Mouse (Mus musculus) gastrocnemius, adult 8-10 months (tissue): ENCODE measurements around the gene Mad2l2. TPM values are rescaled to one million over a fixed set of nuclear protein-coding genes. Genes with fewer than 3 reads are reported as not detected.
A peak's percentile ranks its signal among the peaks of the same experiment; 100 is the strongest.
"Not testable (repeated sequence)": the region's sequence is repeated elsewhere in the genome, so short reads cannot be mapped to it uniquely, and the experiment has no call there.

Source experiments
- DNase-seq, 2 experiments: peaks; one replicate each; pipeline ENCODE4 v3.0.0; 2022; ENCODE audit warnings: low spot score in 2 of 2
- total RNA-seq, 4 experiments: library from RNA; stranded (reverse); gene quantifications; 2 replicates each; pipeline ENCODE4 v1.2.4; 2022

The Mad2l2 gene
- total RNA-seq, 4 experiments from 2014 or later = 11.6 to 19.1 (median 15.1) TPM

DNA sequence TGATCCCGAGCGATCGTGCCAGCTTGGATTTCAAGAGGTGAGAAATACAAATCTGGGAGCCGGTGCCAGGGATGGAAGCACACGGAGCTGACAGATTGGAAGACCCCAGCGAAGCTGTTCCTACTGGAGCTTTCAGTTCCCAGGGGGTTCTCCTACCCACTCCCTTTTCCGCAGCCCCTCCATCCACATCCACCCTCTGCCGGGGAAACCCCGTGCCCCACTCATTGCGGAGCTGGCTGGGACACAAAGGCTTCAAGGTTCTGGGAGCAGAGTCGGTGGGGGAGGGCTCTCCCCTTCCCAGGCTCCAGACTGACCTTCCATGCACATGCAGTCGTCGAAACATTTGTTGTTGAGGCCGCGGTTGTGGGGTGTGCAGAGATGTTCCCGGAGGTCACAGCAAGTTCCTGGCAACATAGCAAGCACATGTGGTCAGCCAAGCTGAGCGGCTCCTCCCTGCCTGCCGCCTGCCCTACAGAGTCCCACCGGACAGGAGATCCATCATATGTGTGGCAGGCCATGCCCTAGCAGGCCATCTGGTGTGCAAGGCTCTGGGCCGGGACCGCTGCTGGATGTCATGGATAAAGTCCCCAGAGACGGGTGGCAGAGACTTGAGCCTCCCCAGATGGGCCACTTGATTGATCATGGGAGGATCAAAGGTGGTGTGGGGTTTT, 22.4 kb upstream of the Mad2l2 start:
- no peak for DNase-seq

DNA sequence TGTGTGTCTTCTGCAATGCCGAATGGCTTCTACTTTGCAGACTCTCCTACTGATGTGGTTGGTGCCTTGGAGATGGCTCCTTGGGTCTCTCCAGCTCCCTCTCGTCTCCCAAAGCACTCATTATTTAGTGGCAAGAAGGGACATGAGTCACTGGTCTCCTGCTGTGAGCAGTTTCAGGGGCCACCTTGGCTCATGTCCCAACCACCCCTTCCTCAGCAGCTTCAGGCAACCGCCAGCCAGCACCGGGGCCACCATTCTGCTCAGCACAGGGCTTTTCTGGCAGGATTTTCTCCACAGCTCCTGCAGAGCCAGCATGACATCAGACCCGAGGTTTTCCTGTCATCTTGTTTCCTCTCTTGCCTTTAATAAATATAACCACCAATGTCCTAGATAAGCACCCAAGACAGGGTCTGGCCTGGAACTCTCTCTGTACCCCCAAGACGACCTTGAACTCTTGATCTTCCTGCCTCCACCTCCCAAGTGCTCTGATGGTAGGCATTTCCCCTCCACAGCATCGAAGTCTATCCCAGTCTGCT, 21.6 kb upstream of the Mad2l2 start:
- DNase-seq = no peak

DNA sequence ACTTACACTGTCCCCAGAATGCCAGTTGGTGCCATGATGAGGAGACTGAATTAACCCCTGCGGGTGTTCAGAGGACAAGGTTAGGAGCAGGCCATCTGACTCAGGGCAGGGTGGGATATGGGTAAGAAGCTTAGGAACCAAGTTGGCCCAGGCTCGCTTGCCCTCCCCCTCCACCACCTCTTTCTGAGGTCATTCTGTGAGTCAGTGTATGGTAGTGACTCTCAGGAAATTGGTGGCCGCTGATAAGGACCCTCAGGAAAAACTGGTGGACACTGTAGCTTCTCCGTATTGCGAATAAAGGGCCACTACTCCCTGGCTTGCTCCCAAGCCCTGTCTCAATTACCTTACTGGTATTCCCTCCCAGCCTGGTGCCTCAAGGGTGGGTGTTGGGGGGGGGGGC, 21.0 kb upstream of the Mad2l2 start:
- no peak for DNase-seq

DNA sequence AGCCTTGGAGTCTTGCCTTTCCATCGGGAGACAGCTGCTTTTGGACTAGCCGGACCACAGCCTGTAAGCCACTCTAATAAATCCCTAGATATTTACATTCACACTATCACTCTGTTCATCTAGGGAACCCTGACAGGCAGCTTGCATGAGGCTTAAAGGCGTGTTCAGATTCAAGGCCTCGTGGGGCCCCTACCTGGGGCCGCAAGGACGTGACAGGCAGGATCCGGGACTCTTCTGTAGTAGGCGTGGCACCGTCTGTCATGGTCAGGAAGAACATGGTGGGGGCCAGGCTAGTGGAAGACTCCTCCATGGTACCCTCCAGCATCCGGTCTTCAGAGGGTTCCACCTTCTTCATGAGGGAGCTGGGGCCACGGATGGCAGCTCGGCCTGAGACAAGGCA, 17.7 kb upstream of the Mad2l2 start:
- DNase-seq = no peak

DNA sequence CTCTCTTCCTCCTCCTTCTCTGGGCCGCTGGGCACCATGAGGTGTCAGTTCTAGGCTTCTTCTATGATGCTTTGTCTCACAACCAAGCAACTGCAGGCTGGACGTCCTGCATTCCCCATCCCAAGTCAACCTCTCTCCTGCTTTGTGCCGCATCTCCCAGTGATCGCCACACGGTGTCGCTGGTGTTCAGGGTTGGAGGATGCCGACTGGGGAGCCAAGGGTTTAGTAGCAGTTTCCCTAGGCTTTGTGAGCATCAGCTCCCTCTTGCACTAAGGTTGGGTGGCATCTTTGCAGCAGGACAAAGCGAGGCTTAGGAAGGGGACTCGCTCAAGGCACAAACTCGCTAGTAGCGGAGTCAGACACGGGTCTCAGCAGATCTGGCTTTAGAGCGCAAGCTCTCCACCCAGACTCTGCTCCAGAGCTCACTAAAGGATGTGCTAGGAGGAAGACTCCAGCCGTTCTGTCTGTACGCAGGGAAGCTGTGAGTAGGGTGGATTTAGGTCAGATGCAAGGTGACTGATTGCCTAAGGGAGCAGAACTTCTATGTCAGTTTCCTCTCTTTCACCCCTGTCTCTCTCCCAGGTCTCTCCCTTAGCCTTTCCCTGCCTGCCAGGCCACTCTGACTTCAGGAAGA, 15.3 kb upstream of the Mad2l2 start:
- peak; percentile 48 to 63 for DNase-seq

DNA sequence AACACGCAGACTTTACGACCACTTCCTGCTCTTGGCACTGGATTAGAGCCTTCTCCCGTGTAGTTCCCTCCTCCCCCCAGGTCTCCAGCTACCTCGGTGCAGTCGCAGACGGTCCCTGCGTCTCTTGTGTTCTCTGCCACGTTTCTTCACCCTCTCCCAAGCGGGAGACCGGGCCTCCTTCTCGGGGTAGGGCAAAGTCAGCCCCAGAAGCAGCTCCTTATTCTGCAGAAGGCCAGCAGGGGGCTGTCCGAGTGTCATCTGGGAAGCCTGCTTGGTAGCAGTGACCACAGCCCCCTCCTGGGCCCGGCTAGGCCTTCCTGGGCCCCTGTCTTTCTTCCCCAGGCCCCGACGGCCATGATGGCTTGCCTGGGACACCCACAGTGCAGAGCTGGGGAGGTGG, 14.7 kb upstream of the Mad2l2 start:
- DNase-seq = no peak

DNA sequence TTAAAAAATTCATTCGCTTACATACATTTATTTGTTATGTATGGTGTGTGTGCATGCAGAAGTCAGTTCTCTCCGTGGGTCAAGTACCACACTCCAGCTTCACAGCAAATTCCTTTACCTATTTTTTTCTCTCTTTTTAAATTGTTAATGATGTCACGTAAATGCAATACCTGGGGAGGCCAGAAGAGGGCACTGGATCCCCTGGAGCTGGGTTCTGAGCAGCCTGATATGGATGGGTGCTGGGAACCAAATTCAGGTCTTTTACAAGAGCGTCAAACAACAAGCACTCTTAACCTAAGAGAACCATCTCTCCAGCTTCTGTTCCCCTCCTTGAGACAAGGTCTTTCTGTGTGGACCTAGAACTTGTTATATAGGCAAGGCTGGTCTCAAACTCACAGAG, 13.5 kb upstream of the Mad2l2 start:
- no peak for DNase-seq

DNA sequence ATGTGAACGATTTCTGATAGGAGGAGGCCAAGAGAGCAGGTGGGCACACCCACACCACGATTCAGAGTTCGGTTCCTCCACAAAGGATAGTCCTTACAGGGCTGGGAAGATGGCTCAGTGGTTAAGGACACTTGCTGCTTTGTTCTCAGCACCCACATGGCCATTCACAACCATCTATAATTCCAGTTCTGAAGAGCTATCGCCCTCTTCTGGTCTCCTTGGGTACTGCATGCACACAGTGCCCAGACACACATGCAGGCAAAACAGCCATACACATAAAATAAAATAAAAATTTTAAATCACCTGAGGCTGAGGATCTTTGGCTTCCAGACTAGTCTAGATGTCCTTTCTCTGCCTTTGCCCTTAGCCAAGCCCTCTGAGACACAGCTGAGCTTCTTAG, 12.8 kb upstream of the Mad2l2 start:
- no peak for DNase-seq

DNA sequence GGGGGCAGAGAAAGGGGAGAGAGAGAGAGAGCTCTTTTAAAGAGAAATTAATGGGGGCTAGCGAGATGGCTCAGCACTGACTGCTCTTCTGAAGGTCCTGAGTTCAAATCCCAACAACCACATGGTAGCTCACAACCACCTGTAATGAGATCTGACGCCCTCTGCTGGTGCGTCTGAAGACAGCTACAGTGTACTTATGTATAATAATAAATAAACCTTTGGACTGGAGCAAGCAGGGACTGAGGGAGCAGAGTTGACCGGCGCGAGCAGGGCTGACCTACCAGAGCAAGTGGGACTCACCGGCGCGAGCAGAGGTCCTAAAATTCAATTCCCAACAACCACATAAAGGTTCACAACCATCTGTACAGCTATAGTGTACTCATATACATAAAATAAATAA, 10.6 kb upstream of the Mad2l2 start:
- not testable (repeated sequence) for DNase-seq

DNA sequence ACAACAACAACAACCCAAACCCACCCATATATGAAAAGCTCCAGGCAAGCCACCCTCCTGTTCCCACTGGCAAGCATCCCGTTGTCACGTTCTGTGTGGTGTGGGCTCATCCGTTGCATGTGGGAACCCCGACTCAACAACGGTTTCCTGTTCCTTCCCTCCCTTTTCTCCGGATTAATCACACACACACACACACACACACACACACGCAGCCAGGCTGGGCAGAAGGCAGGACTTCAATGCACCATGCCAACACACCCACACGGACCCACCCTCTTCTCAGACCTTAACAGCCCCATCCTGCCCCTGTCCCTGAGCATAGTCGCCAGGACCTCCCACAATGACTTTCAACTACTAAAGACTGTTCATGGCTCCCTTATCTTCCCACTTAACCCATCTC, 9.6 kb upstream of the Mad2l2 start:
- DNase-seq = no peak

DNA sequence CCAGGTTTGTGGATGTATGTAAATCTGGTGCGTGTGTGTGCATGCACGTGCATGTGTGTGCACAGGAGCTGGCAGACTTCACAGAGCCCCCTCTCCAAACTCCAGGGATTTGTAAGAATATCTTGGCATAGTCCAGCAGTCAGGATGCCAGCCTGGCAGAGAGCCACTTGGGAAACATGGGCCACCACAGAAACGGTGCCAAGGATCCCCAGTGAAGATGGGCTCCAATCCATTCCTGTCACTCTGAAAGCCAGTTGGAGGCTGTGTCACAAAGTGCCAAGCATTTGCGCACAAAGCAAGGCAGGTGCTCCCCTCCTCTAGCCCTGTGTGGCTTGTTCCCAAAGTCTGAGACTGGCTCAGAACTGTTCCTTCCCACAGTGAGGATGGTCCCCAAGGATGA, 8.8 kb upstream of the Mad2l2 start:
- no peak for DNase-seq

DNA sequence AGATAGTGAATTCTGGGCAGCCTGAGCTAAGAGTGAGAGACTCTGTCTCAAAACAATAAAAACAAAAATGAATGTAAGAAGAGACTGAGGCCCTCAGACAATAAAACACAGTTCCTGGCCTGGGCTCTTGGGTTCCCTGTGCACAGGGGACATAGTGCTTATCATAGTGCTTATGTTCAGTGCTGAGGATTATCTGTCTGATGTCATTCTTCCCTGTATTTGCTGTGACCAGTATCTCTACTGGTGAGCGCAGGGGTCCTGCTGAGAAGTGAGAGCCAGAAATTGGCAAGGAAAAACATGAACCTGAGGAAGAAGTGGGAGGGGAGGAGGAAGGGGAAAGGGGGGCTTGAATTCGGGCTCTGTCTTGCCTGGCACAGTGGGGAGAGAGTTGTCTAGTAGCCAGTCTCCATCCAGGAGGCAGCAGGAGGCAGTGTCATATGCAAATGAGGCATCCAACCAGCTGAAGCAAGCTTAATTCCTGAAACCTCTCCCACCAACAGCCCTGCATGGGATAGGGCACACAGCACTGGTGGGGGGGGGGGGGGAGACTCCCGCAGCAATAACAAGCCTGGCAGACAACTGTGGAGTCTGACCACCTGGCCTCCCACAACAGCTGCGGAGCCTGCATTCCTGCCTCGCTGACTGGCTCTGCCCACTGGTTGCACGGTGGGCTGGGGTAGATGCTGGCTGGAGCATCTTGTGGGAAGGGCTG, 8.0 kb upstream of the Mad2l2 start:
- DNase-seq = no peak

DNA sequence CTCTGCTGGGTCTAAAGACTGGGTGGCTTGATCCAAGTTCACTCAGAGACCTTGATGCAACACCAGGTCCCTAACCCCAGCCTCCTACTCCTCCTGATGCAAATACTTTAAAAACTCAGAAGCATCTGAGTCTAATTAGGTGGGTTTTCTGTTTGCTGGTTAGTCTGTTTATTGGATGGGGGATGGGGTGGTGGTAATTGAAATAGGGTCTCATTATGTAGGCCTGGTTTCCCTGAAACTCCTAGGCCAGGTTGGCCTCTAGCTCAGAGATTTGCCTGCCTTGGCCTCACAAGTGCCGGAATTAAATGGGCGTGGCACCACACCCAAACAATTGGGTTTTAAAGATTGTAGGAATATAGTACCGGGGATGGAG, 7.5 kb upstream of the Mad2l2 start:
- DNase-seq = no peak

DNA sequence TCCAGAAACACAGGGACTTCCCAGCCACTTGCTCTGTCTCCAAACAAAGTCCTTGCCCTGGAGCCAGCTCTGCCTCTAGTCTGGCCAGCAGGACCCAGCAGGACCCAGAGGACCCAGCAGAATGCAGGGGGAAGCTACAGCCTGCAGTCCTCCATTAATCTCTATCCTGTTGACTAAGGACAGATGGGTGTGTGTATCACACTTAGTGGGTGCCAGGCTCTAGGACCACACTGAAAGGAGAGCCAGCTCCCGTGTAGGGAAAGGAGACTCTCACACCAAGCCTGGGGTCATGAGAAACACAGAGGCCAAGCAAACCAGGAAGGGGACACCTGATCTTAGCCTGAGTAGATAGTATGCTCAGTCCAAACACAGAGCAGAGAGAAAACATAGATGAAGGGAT, 1.9 kb upstream of the Mad2l2 start:
- DNase-seq = no peak

DNA sequence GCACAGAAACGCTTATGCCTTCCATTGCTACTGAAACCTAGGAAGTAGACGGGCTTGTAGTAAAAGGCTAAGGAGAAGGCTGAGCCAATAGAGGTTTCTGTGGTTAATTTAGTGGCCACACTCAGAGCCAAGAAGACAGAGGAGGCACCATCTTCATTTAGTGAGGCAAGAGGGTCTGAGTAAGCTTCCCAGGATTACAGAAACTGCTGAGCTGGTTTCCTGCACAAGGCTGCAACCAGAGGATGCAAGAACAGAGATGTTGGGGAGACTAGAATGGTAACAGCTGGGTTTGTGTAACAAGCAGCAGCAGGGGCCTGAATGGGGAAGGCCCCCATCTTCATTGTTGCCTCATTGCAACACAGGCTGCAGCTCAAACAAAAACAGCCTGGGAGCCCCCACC, 1.5 kb upstream of the Mad2l2 start:
- DNase-seq = no peak

DNA sequence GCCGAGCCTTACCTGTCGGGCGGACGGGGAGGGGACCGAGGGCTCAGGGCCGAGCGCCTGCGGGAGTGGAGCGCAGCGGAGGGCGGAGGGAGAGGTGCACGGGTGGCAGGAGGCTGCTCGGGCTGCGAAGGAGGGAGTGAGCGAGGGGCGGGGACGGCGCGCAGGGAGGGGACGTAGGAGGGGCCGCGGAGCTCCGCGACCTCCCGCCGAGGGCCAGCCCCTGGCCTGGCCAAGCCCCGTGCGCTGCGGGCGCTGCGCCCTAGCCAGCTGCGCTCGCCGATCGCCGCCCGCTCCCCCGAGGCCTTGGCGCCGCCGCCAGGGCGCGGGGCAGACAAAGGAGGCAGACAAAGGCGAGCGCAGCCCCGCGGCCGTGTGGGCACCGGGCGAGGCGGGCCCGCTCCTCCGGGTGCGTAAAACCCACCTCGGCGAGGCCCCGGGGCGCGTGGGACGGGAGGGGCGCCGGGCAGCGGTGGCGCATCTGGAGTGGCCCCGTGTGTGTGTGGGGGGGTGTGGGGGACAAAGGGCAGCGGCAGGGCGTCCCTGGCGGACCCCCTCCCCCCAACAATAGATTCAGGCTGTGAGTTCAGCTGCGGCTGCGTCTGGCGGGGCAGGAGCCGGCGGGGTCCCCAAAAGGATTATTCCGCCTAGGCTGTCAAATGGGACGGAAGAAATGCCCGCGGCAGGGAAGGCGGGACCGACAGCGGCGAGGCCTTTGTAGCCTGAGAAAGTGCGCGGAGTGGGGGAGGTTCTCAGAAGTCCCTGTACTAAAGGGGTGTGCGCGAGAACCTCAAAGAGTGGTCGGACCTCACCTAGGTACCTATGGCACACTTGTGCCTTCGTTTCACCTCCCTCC, 603 bp downstream of the Mad2l2 start, which contains the start of gene Draxin:
Gene Draxin (minus strand): TSS at position 138 of the 853 bp plus-strand sequence.
- DNase-seq = no peak

DNA sequence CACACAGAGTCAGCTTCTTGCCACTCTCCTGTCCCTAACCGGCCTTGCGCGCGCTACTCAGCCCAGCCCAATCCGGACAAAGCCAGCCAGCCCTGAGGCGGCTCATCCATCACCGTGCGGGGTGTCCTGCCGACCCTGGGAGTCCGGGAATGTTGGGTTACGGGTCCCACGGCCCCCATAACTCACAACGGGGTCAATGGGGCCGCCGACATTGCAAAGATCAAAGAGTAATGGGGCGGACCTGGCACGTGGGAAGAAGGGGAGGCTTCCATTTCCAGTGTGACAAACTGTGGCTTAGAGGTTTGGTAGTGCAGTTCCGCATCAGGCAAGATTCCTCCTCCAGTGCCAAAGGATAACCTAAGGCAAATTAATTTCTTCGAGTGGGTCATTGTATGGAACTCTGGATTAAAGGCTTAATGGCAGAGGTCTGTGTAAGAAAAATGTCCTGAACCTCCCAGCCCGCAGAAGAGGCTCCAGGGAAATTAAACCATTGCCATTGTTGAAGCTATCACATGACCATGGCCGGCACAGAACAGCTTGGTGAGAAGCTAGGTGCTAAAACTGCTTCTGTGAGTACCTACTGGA, 1.4 kb downstream of the Mad2l2 start:
- DNase-seq = no peak

DNA sequence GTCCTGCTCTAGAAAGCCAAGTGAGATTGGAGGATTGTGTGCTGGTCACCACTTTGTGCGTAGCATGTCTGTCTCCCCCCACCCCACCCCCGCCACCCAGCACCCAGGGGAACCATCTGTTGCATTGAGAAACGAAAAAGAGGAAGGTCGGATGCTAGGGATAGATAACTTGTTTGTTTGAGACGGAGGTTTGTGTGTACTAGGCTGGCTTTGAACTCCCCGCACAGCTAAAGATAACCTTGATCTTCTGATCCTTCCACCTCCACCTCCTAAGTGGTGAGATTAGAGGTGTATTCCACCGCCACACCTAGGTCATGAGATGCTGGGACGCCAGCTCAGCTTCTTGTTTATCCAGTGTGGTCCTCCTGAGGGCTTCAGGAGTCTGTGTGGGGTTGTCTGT, 4.8 kb downstream of the Mad2l2 start:
- no peak for DNase-seq

DNA sequence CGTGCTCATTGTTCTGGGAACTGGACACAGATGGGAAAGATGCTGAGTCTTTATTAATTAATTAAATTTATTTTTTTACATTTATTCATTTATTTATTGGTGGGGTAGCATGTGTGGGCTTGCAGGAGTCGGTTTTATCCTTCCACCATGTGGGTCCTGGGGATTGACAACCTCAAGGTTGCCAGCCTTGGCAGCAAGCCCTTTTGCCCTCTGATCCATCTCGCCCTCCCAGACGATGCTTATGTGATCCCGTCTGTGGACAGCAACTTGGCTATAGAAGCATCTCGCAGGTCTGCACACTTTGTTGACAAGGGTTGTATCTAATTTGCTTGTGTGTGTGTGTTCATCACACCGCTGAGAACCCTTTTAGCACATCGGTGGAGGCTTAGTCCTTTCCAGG, 7.3 kb downstream of the Mad2l2 start:
- no peak for DNase-seq

DNA sequence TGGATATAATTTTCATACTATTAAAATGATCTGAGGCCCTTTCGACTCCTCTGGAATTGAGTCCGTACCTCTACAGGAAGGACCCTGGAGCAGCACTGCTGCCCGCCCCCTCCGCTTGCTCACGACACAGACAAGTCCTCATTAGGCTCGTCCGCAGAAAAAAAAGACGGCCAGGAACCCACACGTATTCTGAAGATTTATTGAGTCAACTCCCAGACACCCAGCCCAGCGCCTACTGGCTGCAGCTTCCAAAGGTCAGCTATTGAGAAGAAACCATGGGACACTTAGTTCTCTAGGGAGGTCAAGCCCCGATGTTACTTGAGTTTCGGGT, 9.5 kb downstream of the Mad2l2 start:
- DNase-seq = no peak
